Mouse (Mus musculus) MEL (cell line): Measurements from ENCODE around the gene Zkscan4. TPM values are rescaled to one million over a fixed set of nuclear protein-coding genes. Genes with fewer than 3 reads are reported as not detected.
A peak's percentile ranks its signal among the peaks of the same experiment; 100 is the strongest.

Experiments
- CHD2 ChIP-seq: IDR thresholded peaks from 2 replicates; pipeline ENCODE4 v1.6.1; 2011; ENCODE audit warnings: low read length, improper control_type of control experiment
- E2F4 ChIP-seq: IDR thresholded peaks from 2 replicates; pipeline ENCODE4 v1.6.1; 2011; ENCODE audit warnings: low read depth, low read length, improper control_type of control experiment, borderline replicate concordance
- ETS1 ChIP-seq: IDR thresholded peaks from 2 replicates; pipeline ENCODE4 v1.6.1; 2012; ENCODE audit warnings: low read depth, mild to moderate bottlenecking, inconsistent platforms, low read length, improper control_type of control experiment, moderate library complexity
- GATA1 ChIP-seq: IDR thresholded peaks from 2 replicates; pipeline ENCODE4 v1.6.1; 2011; ENCODE audit warnings: low read depth, low read length, improper control_type of control experiment
- JUND ChIP-seq: IDR thresholded peaks from 2 replicates; pipeline ENCODE4 v1.6.1; 2011; ENCODE audit warnings: low read depth, mild to moderate bottlenecking, improper control_type of control experiment, low read length
- MAFK ChIP-seq: IDR thresholded peaks from 2 replicates; pipeline ENCODE4 v1.6.1; 2011; ENCODE audit warnings: low read depth, mild to moderate bottlenecking, low read length, improper control_type of control experiment, borderline replicate concordance
- MXI1 ChIP-seq: IDR thresholded peaks from 2 replicates; pipeline ENCODE4 v1.6.1; 2011; ENCODE audit warnings: mild to moderate bottlenecking, low read depth, low read length, improper control_type of control experiment
- NELFE ChIP-seq: IDR thresholded peaks from 2 replicates; pipeline ENCODE4 v1.6.1; 2011; ENCODE audit warnings: low read depth, low read length, improper control_type of control experiment
- NRF1 ChIP-seq: IDR thresholded peaks from 2 replicates; pipeline ENCODE4 v1.6.1; 2014; ENCODE audit warnings: low read depth, mild to moderate bottlenecking, inconsistent platforms, low read length, improper control_type of control experiment, moderate library complexity; ENCODE audit not compliant: poor library complexity, insufficient read depth, severe bottlenecking
- POLR2A ChIP-seq, 2 experiments: IDR thresholded peaks; 2 replicates each; pipeline ENCODE4 v1.6.1; 2011 to 2012; ENCODE audit warnings: low read length in 2 of 2, mild to moderate bottlenecking in 2 of 2, control low read depth in 1 of 2, improper control_type of control experiment in 1 of 2, low read depth in 1 of 2, moderate library complexity in 1 of 2; ENCODE audit not compliant: control insufficient read depth in 1 of 2, insufficient read depth in 1 of 2, poor library complexity in 1 of 2
- POLR2AphosphoS5 ChIP-seq: IDR thresholded peaks from 2 replicates; pipeline ENCODE4 v1.6.1; 2012; ENCODE audit warnings: low read depth, borderline replicate concordance, mild to moderate bottlenecking, inconsistent platforms, low read length, moderate library complexity, mixed read lengths
- RAD21 ChIP-seq: IDR thresholded peaks from 2 replicates; pipeline ENCODE4 v1.6.1; 2011; ENCODE audit warnings: mild to moderate bottlenecking, low read depth, low read length, improper control_type of control experiment
- RCOR1 ChIP-seq: IDR thresholded peaks from 2 replicates; pipeline ENCODE4 v1.6.1; 2012; ENCODE audit warnings: low read depth, mild to moderate bottlenecking, inconsistent platforms, low read length, improper control_type of control experiment
- USF1 ChIP-seq: IDR thresholded peaks from 2 replicates; pipeline ENCODE4 v1.6.1; 2014; ENCODE audit warnings: low read depth, mild to moderate bottlenecking, inconsistent platforms, low read length, improper control_type of control experiment, moderate library complexity
- polyA plus RNA-seq, 2 experiments: library from polyadenylated mRNA; stranded (reverse) in 1 of 2; unstranded in 1 of 2; fragments of >175 nt in 1 of 2; fragments of >200 nt in 1 of 2; gene quantifications; 2 replicates each; pipeline versions ENCODE4 v1.2.1 to v1.2.4; 2012; ENCODE audit warnings: low replicate concordance in 2 of 2, low read depth in 1 of 2; ENCODE audit not compliant: insufficient read length in 2 of 2, insufficient read depth in 1 of 2, missing spikeins in 1 of 2
- total RNA-seq: library from RNA; depleted of rRNA; stranded (reverse); fragments of 300-350 nt; gene quantifications from 2 replicates; pipeline ENCODE4 v1.2.3, GENCODE M21; 2012; rRNA removed

The Zkscan4 gene
- total and polyA plus RNA-seq, 3 experiments, result not detected

DNA sequence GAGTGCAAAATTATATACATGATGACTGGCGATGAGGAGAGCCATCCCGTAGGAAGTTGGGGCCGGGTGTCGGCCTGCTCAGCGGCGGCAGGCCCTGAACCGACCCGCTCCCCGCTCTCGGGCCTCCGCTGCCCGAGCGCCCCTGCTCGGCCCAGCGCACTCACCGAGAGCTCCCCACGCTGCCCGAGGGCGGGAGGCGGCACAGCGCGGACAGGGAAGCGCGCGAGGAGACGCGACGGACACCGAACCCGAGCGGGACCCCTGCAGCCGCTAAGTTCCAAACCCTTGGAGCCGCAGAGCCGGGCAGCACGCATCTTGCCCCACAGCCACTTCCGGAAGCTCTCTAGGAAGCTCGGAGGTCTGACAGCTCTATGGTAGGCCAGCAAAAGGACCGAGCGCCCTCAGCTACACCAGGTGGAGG lies 52.1 kb downstream of the Zkscan4 start, which contains the start of gene Zkscan8 (continued):
- TF ChIP-seq E2F4 (no peak), CHD2 (no peak), MXI1 (peak; percentile 66), POLR2A (IDR thresholded peaks at IDR 0.05; ENCODE audit: control insufficient read depth in 1 of 2, insufficient read depth in 1 of 2, low read depth in 1 of 2, low read length in 2 of 2, poor library complexity in 1 of 2) (peak; percentile 75 to 85), NRF1 (no peak), NELFE (peak; percentile 84), MAFK (no peak), GATA1 (no peak), RAD21 (no peak), ETS1 (peak; percentile 20; the same call in 1 of the 2 replicates), JUND (no peak), RCOR1 (0 out of 2 replicates have a peak, but pooled peaks have one; percentile 23), POLR2AphosphoS5 (no peak), USF1 (no peak)

Other genes with a start within 250 kb of the Zkscan4 start
- gene Gpx5, start 186.2 kb upstream of the Zkscan4 start, total RNA-seq, result not detected in 2 replicates
- not detected for gene Gpx5, start 186.2 kb upstream of the Zkscan4 start, polyA plus RNA-seq
- not detected in 2 replicates for gene Gpx6, start 166.8 kb upstream of the Zkscan4 start, total RNA-seq
- not detected for gene Gpx6, start 166.8 kb upstream of the Zkscan4 start, polyA plus RNA-seq
- gene Olfr1367, start 132.0 kb upstream of the Zkscan4 start, total RNA-seq, result not detected in 2 replicates
- not detected for gene Olfr1367, start 132.0 kb upstream of the Zkscan4 start, polyA plus RNA-seq
- 9.7 and 11.1 TPM in 2 replicates for gene Zscan12, start 116.1 kb upstream of the Zkscan4 start, total RNA-seq
- gene Zscan12, start 116.1 kb upstream of the Zkscan4 start, polyA plus RNA-seq, result 1 to 10 TPM in 1 of 2 experiments, not detected in 1; 6.8 TPM
- gene Zkscan3, start 76.2 kb upstream of the Zkscan4 start, total RNA-seq, result 16.9 and 17.8 TPM in 2 replicates
- 10 to 100 TPM in 1 of 2 experiments, not detected in 1; 17.1 TPM for gene Zkscan3, start 76.2 kb upstream of the Zkscan4 start, polyA plus RNA-seq
- gene Pgbd1, start 37.8 kb upstream of the Zkscan4 start, total RNA-seq, result 0.26 and 0.35 TPM in 2 replicates
- gene Pgbd1, start 37.8 kb upstream of the Zkscan4 start, polyA plus RNA-seq, result under 1 TPM in 1 of 2 experiments, not detected in 1; 0.25 TPM
- 7.4 and 7.7 TPM in 2 replicates for gene Zscan26, start 25.2 kb upstream of the Zkscan4 start, total RNA-seq
- 1 to 10 TPM in 1 of 2 experiments, not detected in 1; 8.0 TPM for gene Zscan26, start 25.2 kb upstream of the Zkscan4 start, polyA plus RNA-seq
- gene Nkapl, start 10.4 kb upstream of the Zkscan4 start, total RNA-seq, result 0.12 TPM in 1 of 2 replicates, not detected in the other
- gene Nkapl, start 10.4 kb upstream of the Zkscan4 start, polyA plus RNA-seq, result under 1 TPM in 1 of 2 experiments, not detected in 1; 0.17 TPM
- gene Gm10065, start 534 bp downstream of the Zkscan4 start, total RNA-seq, result not detected in 2 replicates
- gene Gm10065, start 534 bp downstream of the Zkscan4 start, polyA plus RNA-seq, result not detected
- 0.50 TPM in 1 of 2 replicates, not detected in the other for gene AK157302, start 16.3 kb downstream of the Zkscan4 start, total RNA-seq
- under 1 TPM in 1 of 2 experiments, not detected in 1; 0.10 TPM for gene AK157302, start 16.3 kb downstream of the Zkscan4 start, polyA plus RNA-seq
- 16.4 and 32.5 TPM in 2 replicates for gene Gm11273, start 22.5 kb downstream of the Zkscan4 start, total RNA-seq
- gene Gm11273, start 22.5 kb downstream of the Zkscan4 start, polyA plus RNA-seq, result 100 to 1,000 TPM in 1 of 2 experiments, not detected in 1; 306 TPM
- 3.2 and 3.9 TPM in 2 replicates for gene Zkscan8, start 52.2 kb downstream of the Zkscan4 start, total RNA-seq
- gene Zkscan8, start 52.2 kb downstream of the Zkscan4 start, polyA plus RNA-seq, result 1 to 10 TPM in 1 of 2 experiments, not detected in 1; 3.4 TPM
- gene Olfr1366, start 63.9 kb downstream of the Zkscan4 start, total RNA-seq, result not detected in 2 replicates
- gene Olfr1366, start 63.9 kb downstream of the Zkscan4 start, polyA plus RNA-seq, result under 1 TPM in 1 of 2 experiments, not detected in 1; 0.04 TPM
- gene Olfr1535, start 81.0 kb downstream of the Zkscan4 start, total RNA-seq, result not detected in 2 replicates
- gene Olfr1535, start 81.0 kb downstream of the Zkscan4 start, polyA plus RNA-seq, result not detected
- not detected in 2 replicates for gene Olfr1364, start 102.9 kb downstream of the Zkscan4 start, total RNA-seq
- not detected for gene Olfr1364, start 102.9 kb downstream of the Zkscan4 start, polyA plus RNA-seq
- gene Olfr1362, start 135.1 kb downstream of the Zkscan4 start, total RNA-seq, result not detected in 2 replicates
- gene Olfr1362, start 135.1 kb downstream of the Zkscan4 start, polyA plus RNA-seq, result not detected
- gene Olfr11, start 163.6 kb downstream of the Zkscan4 start, total RNA-seq, result 0.10 and 0.12 TPM in 2 replicates
- gene Olfr11, start 163.6 kb downstream of the Zkscan4 start, polyA plus RNA-seq, result under 1 TPM in 1 of 2 experiments, not detected in 1; 0.19 TPM
- not detected in 2 replicates for gene Olfr1361, start 184.5 kb downstream of the Zkscan4 start, total RNA-seq
- not detected for gene Olfr1361, start 184.5 kb downstream of the Zkscan4 start, polyA plus RNA-seq
- gene Olfr1360, start 198.5 kb downstream of the Zkscan4 start, total RNA-seq, result not detected in 2 replicates
- not detected for gene Olfr1360, start 198.5 kb downstream of the Zkscan4 start, polyA plus RNA-seq
- gene Olfr1359, start 219.2 kb downstream of the Zkscan4 start, total RNA-seq, result not detected in 2 replicates
- gene Olfr1359, start 219.2 kb downstream of the Zkscan4 start, polyA plus RNA-seq, result not detected
- 2,215 and 3,073 TPM in 2 replicates for gene Hist1h2bl, start 237.2 kb downstream of the Zkscan4 start, total RNA-seq
- 1 to 10 TPM in 1 of 2 experiments, not detected in 1; 6.7 TPM for gene Hist1h2bl, start 237.2 kb downstream of the Zkscan4 start, polyA plus RNA-seq
- gene Hist1h2ai, start 237.5 kb downstream of the Zkscan4 start, total RNA-seq, result 1,435 and 1,802 TPM in 2 replicates
- gene Hist1h2ai, start 237.5 kb downstream of the Zkscan4 start, polyA plus RNA-seq, result 1 to 10 TPM in 1 of 2 experiments, not detected in 1; 8.2 TPM
- gene Hist1h3h, start 238.8 kb downstream of the Zkscan4 start, total RNA-seq, result 3,336 and 3,710 TPM in 2 replicates
- 10 to 100 TPM in 1 of 2 experiments, not detected in 1; 18.4 TPM for gene Hist1h3h, start 238.8 kb downstream of the Zkscan4 start, polyA plus RNA-seq
- 1,196 and 2,041 TPM in 2 replicates for gene Hist1h2bm, start 243.1 kb downstream of the Zkscan4 start, total RNA-seq
- gene Hist1h2bm, start 243.1 kb downstream of the Zkscan4 start, polyA plus RNA-seq, result 1 to 10 TPM in 1 of 2 experiments, not detected in 1; 1.7 TPM